Mouse (Mus musculus): ENCODE results near the gene Lama2. TPM values are rescaled to one million over a fixed set of nuclear protein-coding genes. Genes with fewer than 3 reads are reported as not detected.

Gene Lama2
- polyA plus RNA-seq, 1 experiment from 2014 or later = 3.5 TPM

DNA sequence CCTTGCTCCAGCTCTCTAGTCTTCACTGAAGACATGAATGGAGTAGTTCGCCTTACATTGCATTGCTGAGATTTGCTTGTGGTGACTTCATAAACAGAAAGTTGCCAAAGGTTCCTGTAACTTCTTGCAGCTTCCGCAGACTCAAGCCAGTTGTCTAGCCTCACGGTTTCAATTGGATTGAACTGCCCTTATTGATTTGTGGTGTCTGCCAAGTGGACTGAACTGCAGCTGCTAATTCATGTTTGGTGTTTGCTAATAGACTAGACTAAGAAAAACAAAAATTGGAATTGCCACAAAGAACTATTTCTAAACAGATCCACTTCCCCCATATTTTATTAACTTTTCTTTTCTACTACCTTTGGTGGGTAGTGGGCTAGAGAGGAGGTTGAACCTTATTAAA, 505.4 kb downstream of the Lama2 start:
- WGBS = 91% methylated on average over 3 of the region's 3 CpGs
- Histone ChIP-seq H3K4me3 (replicated peaks; ENCODE audit: low read length) (no peak overlapping the region), H3K27ac (ENCODE audit: low read length) (no peak overlapping the region), H3K36me3 (ENCODE audit: control insufficient read depth, insufficient read depth) (no peaks in the 10 kb centered on the region), H3K9me3 (ENCODE audit: control insufficient read depth, low read length) (no peaks in the 10 kb centered on the region), H3K9ac (replicated peaks; ENCODE audit: low read depth, low read length) (no peak overlapping the region), H3K4me1 (replicated peaks; ENCODE audit: control insufficient read depth, insufficient read depth, low read length) (no peaks in the 10 kb centered on the region), H3K27me3 (replicated peaks; ENCODE audit: control insufficient read depth, insufficient read depth, low read length) (no peaks in the 10 kb centered on the region), H3K4me2 (ENCODE audit: low read length) (no peak overlapping the region)
- no peak for ATAC-seq

DNA sequence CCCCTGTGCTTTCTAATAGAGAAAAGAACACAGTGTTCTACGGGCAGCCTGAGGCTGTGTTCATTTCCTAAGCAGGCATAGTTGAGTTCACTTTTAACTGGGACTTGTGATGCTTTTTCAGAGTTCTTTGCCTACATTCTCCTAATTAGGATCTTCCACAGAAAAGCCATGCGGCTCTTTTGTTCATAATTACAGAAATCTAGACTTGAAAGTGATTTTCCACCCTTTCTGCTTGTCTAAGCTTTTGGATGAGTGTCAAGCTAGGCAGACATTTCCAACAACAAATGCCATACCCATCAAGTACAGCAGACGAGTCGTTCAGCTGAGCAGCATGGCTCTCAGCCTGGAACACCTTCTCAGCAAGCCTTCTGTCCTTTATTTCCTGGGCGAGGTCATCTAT, 515.7 kb downstream of the Lama2 start:
- H3K36me3 ChIP-seq (ENCODE audit: control insufficient read depth, insufficient read depth) = no peaks in the 10 kb centered on the region
- H3K4me2 ChIP-seq (ENCODE audit: low read length) = no peak overlapping the region
- H3K27ac ChIP-seq (ENCODE audit: low read length) = peak overlapping the region; percentile 65
- H3K9ac ChIP-seq (replicated peaks; ENCODE audit: low read depth, low read length) = no peak overlapping the region
- no peak overlapping the region for H3K4me3 ChIP-seq (replicated peaks; ENCODE audit: low read length)
- no peaks in the 10 kb centered on the region for H3K27me3 ChIP-seq (replicated peaks; ENCODE audit: control insufficient read depth, insufficient read depth, low read length)
- no peaks in the 10 kb centered on the region for H3K9me3 ChIP-seq (ENCODE audit: control insufficient read depth, low read length)
- ATAC-seq = peak; percentile 88
- peaks cover 5% of the 10 kb centered on the region; the same call in 1 of the 2 replicates for H3K4me1 ChIP-seq (replicated peaks; ENCODE audit: control insufficient read depth, insufficient read depth, low read length)
- WGBS = 17% methylated on average over 5 of the region's 5 CpGs

DNA sequence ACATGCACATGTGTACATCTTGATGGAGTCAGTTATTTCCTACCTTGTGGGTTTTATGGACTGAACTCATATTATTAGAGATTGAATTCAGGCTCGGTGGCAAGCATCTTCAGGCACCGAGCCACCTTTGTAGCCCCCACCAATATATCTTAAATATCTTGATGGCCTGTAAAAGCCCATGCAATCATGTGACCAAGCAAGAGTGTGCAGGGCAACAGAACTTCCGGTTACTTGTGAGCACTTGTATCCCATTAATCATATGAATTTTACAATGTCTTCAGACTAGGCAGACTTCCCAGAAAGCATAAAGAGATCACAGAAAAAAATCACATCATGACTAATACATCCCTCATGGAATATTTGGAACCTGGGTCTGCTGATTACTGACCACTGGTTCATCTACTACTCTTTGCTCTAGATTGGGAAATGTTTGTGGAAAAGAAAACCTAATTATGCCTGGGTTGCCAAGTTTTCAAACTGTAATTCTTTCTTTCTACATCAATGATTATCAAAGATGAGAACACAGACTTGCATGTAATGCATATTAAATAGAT, 517.7 kb downstream of the Lama2 start:
- ATAC-seq = no peak
- H3K27me3 ChIP-seq (replicated peaks; ENCODE audit: control insufficient read depth, insufficient read depth, low read length) = no peaks in the 10 kb centered on the region
- no peak overlapping the region for H3K9ac ChIP-seq (replicated peaks; ENCODE audit: low read depth, low read length)
- no peaks in the 10 kb centered on the region for H3K36me3 ChIP-seq (ENCODE audit: control insufficient read depth, insufficient read depth)
- no peak overlapping the region for H3K4me2 ChIP-seq (ENCODE audit: low read length)
- WGBS = 94% methylated on average over 3 of the region's 3 CpGs
- H3K4me3 ChIP-seq (replicated peaks; ENCODE audit: low read length) = no peak overlapping the region
- H3K9me3 ChIP-seq (ENCODE audit: control insufficient read depth, low read length) = no peaks in the 10 kb centered on the region
- no peak overlapping the region for H3K27ac ChIP-seq (ENCODE audit: low read length)
- H3K4me1 ChIP-seq (replicated peaks; ENCODE audit: control insufficient read depth, insufficient read depth, low read length) = peaks cover 5% of the 10 kb centered on the region; the same call in 1 of the 2 replicates

GRCm38 (mm10) chr10:27077113-27077512, 542.4 kb downstream of the Lama2 start:
- 51% methylated on average over 2 of the region's 2 CpGs for WGBS
- peak; percentile 89 for ATAC-seq
- H3K9ac ChIP-seq (replicated peaks; ENCODE audit: low read depth, low read length) = no peak overlapping the region
- H3K27me3 ChIP-seq (replicated peaks; ENCODE audit: control insufficient read depth, insufficient read depth, low read length) = no peaks in the 10 kb centered on the region
- H3K9me3 ChIP-seq (ENCODE audit: control insufficient read depth, low read length) = no peaks in the 10 kb centered on the region
- peak overlapping the region; percentile 37; the same call in 1 of the 2 replicates for H3K27ac ChIP-seq (ENCODE audit: low read length)
- H3K4me2 ChIP-seq (ENCODE audit: low read length) = no peak overlapping the region
- H3K4me1 ChIP-seq (replicated peaks; ENCODE audit: control insufficient read depth, insufficient read depth, low read length) = no peaks in the 10 kb centered on the region
- no peak overlapping the region for H3K4me3 ChIP-seq (replicated peaks; ENCODE audit: low read length)
- H3K36me3 ChIP-seq (ENCODE audit: control insufficient read depth, insufficient read depth) = no peaks in the 10 kb centered on the region

GRCm38 (mm10) chr10:27068794-27069435, 550.6 kb downstream of the Lama2 start:
- 69% methylated on average over 2 of the region's 2 CpGs for WGBS
- peak; percentile 77 for ATAC-seq
- Histone ChIP-seq H3K27ac (ENCODE audit: low read length) (no peak overlapping the region), H3K27me3 (replicated peaks; ENCODE audit: control insufficient read depth, insufficient read depth, low read length) (no peaks in the 10 kb centered on the region), H3K4me3 (replicated peaks; ENCODE audit: low read length) (no peak overlapping the region), H3K36me3 (ENCODE audit: control insufficient read depth, insufficient read depth) (no peaks in the 10 kb centered on the region), H3K4me2 (ENCODE audit: low read length) (no peak overlapping the region), H3K9me3 (ENCODE audit: control insufficient read depth, low read length) (no peaks in the 10 kb centered on the region), H3K9ac (replicated peaks; ENCODE audit: low read depth, low read length) (no peak overlapping the region), H3K4me1 (replicated peaks; ENCODE audit: control insufficient read depth, insufficient read depth, low read length) (no peaks in the 10 kb centered on the region)

DNA sequence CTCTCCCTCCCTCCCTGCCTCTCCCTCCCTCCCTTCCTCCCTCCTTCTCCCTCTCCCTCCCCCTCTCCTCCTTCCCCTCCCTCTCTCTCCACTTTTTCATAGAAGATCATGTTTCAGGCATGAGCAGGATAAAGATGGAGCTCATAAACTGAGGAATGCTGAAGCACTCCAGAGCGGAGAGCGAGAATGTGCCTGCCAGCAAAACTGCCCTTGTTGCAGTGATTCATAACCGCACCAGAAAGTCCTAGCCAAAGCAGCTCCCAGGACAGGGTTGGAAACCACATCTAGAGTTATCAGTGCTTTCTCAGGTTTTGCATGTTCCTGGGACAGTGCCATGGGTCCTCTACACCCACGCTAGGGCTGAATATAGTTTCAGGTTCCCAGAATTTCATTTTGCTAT, 555.9 kb downstream of the Lama2 start:
- H3K4me1 ChIP-seq (replicated peaks; ENCODE audit: control insufficient read depth, insufficient read depth, low read length) = no peaks in the 10 kb centered on the region
- WGBS = 77% methylated on average over 4 of the region's 4 CpGs
- H3K27ac ChIP-seq (ENCODE audit: low read length) = no peak overlapping the region
- H3K4me3 ChIP-seq (replicated peaks; ENCODE audit: low read length) = no peak overlapping the region
- H3K36me3 ChIP-seq (ENCODE audit: control insufficient read depth, insufficient read depth) = no peaks in the 10 kb centered on the region
- no peak overlapping the region for H3K4me2 ChIP-seq (ENCODE audit: low read length)
- no peaks in the 10 kb centered on the region for H3K27me3 ChIP-seq (replicated peaks; ENCODE audit: control insufficient read depth, insufficient read depth, low read length)
- H3K9me3 ChIP-seq (ENCODE audit: control insufficient read depth, low read length) = no peaks in the 10 kb centered on the region
- no peak for ATAC-seq
- no peak overlapping the region for H3K9ac ChIP-seq (replicated peaks; ENCODE audit: low read depth, low read length)

GRCm38 (mm10) chr10:27054488-27054887, 565.1 kb downstream of the Lama2 start:
- peaks cover 5% of the 10 kb centered on the region for H3K4me1 ChIP-seq (replicated peaks; ENCODE audit: control insufficient read depth, insufficient read depth, low read length)
- WGBS = 17% methylated on average over 4 of the region's 4 CpGs
- no peaks in the 10 kb centered on the region for H3K36me3 ChIP-seq (ENCODE audit: control insufficient read depth, insufficient read depth)
- H3K27ac ChIP-seq (ENCODE audit: low read length) = no peak overlapping the region
- H3K4me2 ChIP-seq (ENCODE audit: low read length) = no peak overlapping the region; the same call in 1 of the 2 replicates
- ATAC-seq = peak; percentile 69
- H3K4me3 ChIP-seq (replicated peaks; ENCODE audit: low read length) = no peak overlapping the region
- H3K27me3 ChIP-seq (replicated peaks; ENCODE audit: control insufficient read depth, insufficient read depth, low read length) = no peaks in the 10 kb centered on the region
- H3K9ac ChIP-seq (replicated peaks; ENCODE audit: low read depth, low read length) = no peak overlapping the region
- H3K9me3 ChIP-seq (ENCODE audit: control insufficient read depth, low read length) = no peaks in the 10 kb centered on the region

- H3K4me2 ChIP-seq (ENCODE audit: low read length) = no peak overlapping the region
- no peaks in the 10 kb centered on the region for H3K9me3 ChIP-seq (ENCODE audit: control insufficient read depth, low read length)
- H3K4me1 ChIP-seq (replicated peaks; ENCODE audit: control insufficient read depth, insufficient read depth, low read length) = no peaks in the 10 kb centered on the region
- no peak overlapping the region for H3K9ac ChIP-seq (replicated peaks; ENCODE audit: low read depth, low read length)
- ATAC-seq = no peak
- H3K36me3 ChIP-seq (ENCODE audit: control insufficient read depth, insufficient read depth) = no peaks in the 10 kb centered on the region
- H3K27ac ChIP-seq (ENCODE audit: low read length) = no peak overlapping the region
- WGBS = 80% methylated on average over 2 of the region's 2 CpGs
- H3K4me3 ChIP-seq (replicated peaks; ENCODE audit: low read length) = no peak overlapping the region
- no peaks in the 10 kb centered on the region for H3K27me3 ChIP-seq (replicated peaks; ENCODE audit: control insufficient read depth, insufficient read depth, low read length)
Measured at GRCm38 (mm10) chr10:27047196-27047595, 572.4 kb downstream of the Lama2 start.

DNA sequence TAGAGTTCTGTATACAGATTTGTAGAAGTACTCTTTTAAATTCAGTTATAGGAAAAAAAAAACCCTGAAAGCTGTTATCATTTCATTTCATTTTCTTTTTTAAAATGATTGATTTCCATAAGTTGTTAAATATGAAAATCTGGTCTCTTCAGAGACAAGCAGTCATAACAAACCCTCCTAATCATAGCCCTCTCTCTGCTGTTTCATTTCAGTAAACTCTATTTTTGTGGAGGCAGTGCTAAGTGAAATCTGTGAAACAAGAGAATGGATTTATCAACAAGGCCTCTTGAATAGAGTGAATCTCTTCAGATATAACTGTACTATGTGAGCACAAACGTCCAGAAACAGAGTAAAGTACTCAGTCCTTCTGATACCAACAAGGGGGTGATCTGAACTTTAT, 577.7 kb downstream of the Lama2 start:
- no peak overlapping the region for H3K9ac ChIP-seq (replicated peaks; ENCODE audit: low read depth, low read length)
- ATAC-seq = peak; percentile 61
- H3K27ac ChIP-seq (ENCODE audit: low read length) = peak overlapping the region; percentile 46; the same call in 1 of the 2 replicates
- no peaks in the 10 kb centered on the region for H3K4me1 ChIP-seq (replicated peaks; ENCODE audit: control insufficient read depth, insufficient read depth, low read length)
- H3K36me3 ChIP-seq (ENCODE audit: control insufficient read depth, insufficient read depth) = no peaks in the 10 kb centered on the region
- H3K4me2 ChIP-seq (ENCODE audit: low read length) = no peak overlapping the region
- H3K4me3 ChIP-seq (replicated peaks; ENCODE audit: low read length) = no peak overlapping the region
- H3K27me3 ChIP-seq (replicated peaks; ENCODE audit: control insufficient read depth, insufficient read depth, low read length) = no peaks in the 10 kb centered on the region
- 46% methylated on average over 1 of the region's 1 CpGs for WGBS
- H3K9me3 ChIP-seq (ENCODE audit: control insufficient read depth, low read length) = no peaks in the 10 kb centered on the region
